Mouse (Mus musculus): ENCODE measurements at regions not wholly inside any gene's neighbourhood (a gene's known extent, or its start where the extent isn't known, plus 50 kb on each side); places are given as distances from the start of the nearest gene placed in this dataset.
A peak's percentile ranks its signal among the peaks of the same experiment; 100 is the strongest.

- peak; percentile 37 for DNase-seq
These were observed 63.4 kb upstream of the Gm5458 start for GRCm38 (mm10) chr14:19665756-19666155.

- DNase-seq, result no peak
These were observed 71.7 kb upstream of the Gm5458 start for GRCm38 (mm10) chr14:19674046-19674445.

GRCm38 (mm10) chr14:19688426-19688825 lies 62.6 kb upstream of the Nid2 start:
- no peak for DNase-seq

- DNase-seq, result peak; percentile 27
These were observed 57.5 kb upstream of the Nid2 start for GRCm38 (mm10) chr14:19693606-19694005.

GRCm38 (mm10) chr14:19694289-19694688 lies 56.8 kb upstream of the Nid2 start:
- no peak for DNase-seq

- DNase-seq, result no peak
These were observed 51.6 kb upstream of the Nid2 start for GRCm38 (mm10) chr14:19699497-19699896.
